Mouse (Mus musculus): ENCODE results near the gene Pacsin3. TPM values are rescaled to one million over a fixed set of nuclear protein-coding genes. Genes with fewer than 3 reads are reported as not detected.

Pacsin3 gene
- total and polyA plus RNA-seq, 3 experiments: 3.4 to 6.7 TPM; not detected in 1

GRCm38 (mm10) chr2:91223614-91224013, 32.1 kb upstream of the Pacsin3 start:
- Histone ChIP-seq H3K27me3 (ENCODE audit: control insufficient read depth in 1 of 2, insufficient read depth in 2 of 2, low read length in 2 of 2) (no peaks in the 10 kb centered on the region), H3K79me2 (ENCODE audit: control insufficient read depth, insufficient read depth, low read length, poor library complexity) (no peaks in the 10 kb centered on the region), H3K4me1 (ENCODE audit: control insufficient read depth in 1 of 2, insufficient read depth in 2 of 2, low read length in 2 of 2) (no peaks in the 10 kb centered on the region), H3K27ac (ENCODE audit: control insufficient read depth, low read depth, low read length) (no peak overlapping the region), H3K36me3 (ENCODE audit: control insufficient read depth in 1 of 2, insufficient read depth in 2 of 2, low read length in 2 of 2) (peaks cover 0 to 3% of the 10 kb centered on the region in 2 experiments; a peak in 2 of 4 replicates), H3K9ac (ENCODE audit: control insufficient read depth, low read depth, low read length, poor library complexity, severe bottlenecking) (no peak overlapping the region), H3K4me3 (ENCODE audit: control insufficient read depth in 1 of 2, insufficient read depth in 1 of 2, low read depth in 2 of 2, low read length in 2 of 2) (no peak overlapping the region), H3K9me3 (replicated peaks; ENCODE audit: insufficient read depth, low read length) (no peaks in the 10 kb centered on the region)
- no peak for DNase-seq (ENCODE audit: low read depth, low spot score)
- peak in 2 of 3 experiments; percentile 9 to 12; a peak in 2 of 6 replicates for TF ChIP-seq CTCF (IDR thresholded peaks at IDR 0.05 in 2 of 3, conservative IDR thresholded peaks at IDR 0.05 in 1 of 3; ENCODE audit: control insufficient read depth in 1 of 3, insufficient read depth in 1 of 3, low read depth in 2 of 3, low read length in 3 of 3, poor library complexity in 1 of 3, severe bottlenecking in 1 of 3)
- TF ChIP-seq ZC3H11A (IDR thresholded peaks at IDR 0.05; ENCODE audit: low read depth, low read length): no peak

- Histone ChIP-seq H3K79me2 (ENCODE audit: control insufficient read depth, insufficient read depth, low read length, poor library complexity) (no peaks in the 10 kb centered on the region), H3K9ac (ENCODE audit: control insufficient read depth, low read depth, low read length, poor library complexity, severe bottlenecking) (no peak overlapping the region), H3K9me3 (replicated peaks; ENCODE audit: insufficient read depth, low read length) (no peaks in the 10 kb centered on the region), H3K4me1 (ENCODE audit: control insufficient read depth in 1 of 2, insufficient read depth in 2 of 2, low read length in 2 of 2) (no peaks in the 10 kb centered on the region), H3K4me3 (ENCODE audit: control insufficient read depth in 1 of 2, insufficient read depth in 1 of 2, low read depth in 2 of 2, low read length in 2 of 2) (no peak overlapping the region), H3K36me3 (ENCODE audit: control insufficient read depth in 1 of 2, insufficient read depth in 2 of 2, low read length in 2 of 2) (peaks cover 0 to 3% of the 10 kb centered on the region in 2 experiments; a peak in 2 of 4 replicates), H3K27me3 (ENCODE audit: control insufficient read depth in 1 of 2, insufficient read depth in 2 of 2, low read length in 2 of 2) (no peaks in the 10 kb centered on the region), H3K27ac (ENCODE audit: control insufficient read depth, low read depth, low read length) (no peak overlapping the region)
- TF ChIP-seq SIN3A (IDR thresholded peaks at IDR 0.05; ENCODE audit: low read length): no peak
- no peak for TF ChIP-seq HCFC1 (IDR thresholded peaks at IDR 0.05; ENCODE audit: low read depth, low read length)
- no peak for DNase-seq (ENCODE audit: low read depth, low spot score)
Observed at GRCm38 (mm10) chr2:91229735-91230134, 26.0 kb upstream of the Pacsin3 start.

DNA sequence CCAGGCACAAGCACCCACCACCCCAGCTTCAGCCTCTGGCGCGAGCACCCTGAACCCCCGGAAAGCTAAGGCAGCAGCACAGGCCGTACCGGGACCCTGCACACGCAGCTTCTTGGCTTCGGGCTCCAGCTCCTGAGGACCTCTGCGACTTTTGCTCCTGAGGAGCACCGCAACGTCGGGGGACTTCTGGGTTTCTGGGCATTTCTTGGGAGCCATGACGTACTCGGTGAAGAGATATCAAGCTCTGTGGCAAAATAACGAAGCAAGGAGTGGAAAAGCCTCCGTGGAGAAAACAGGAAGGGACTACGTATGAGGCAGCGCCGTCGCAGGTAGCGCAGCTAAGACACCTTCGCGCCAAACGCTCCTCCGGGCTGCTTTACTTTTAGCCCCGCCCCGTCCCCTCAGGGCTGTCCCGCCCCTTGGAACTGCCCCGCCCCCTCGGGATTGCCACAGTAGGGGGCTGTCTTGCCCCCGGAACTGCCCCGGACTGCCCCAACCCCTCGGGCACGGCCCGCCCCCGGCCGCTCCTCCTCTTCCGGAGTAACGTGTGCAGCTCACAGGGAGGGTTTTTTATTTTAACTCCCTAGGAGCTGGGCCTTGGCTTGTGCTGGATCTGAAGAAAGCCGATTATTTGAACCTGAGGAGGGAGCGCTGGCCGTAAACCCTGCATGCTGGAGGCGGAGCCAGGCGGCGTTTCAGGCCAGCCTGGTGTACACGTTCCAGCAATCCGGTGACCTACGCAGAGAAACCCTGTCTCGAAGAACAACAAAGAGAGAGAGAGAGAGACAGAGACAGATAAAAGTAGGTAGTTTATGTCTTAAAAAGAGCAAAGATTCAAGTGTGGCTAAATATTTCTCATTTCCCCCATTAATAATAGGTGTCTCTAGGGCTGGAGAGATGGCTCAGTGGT, 18.9 kb upstream of the Pacsin3 start, which contains the start of gene Ddb2:
Gene Ddb2, minus strand, starts transcription at position 382 of the 910 bp plus-strand sequence.
- peaks cover 0 to 3% of the 10 kb centered on the region in 2 experiments; a peak in 1 of 4 replicates for H3K4me1 ChIP-seq (ENCODE audit: control insufficient read depth in 1 of 2, insufficient read depth in 2 of 2, low read length in 2 of 2)
- peak within 1 kb of the TSS; percentile 81 for H3K9ac ChIP-seq (ENCODE audit: control insufficient read depth, low read depth, low read length, poor library complexity, severe bottlenecking)
- peaks cover 3% of the 10 kb centered on the region; the same call in 1 of the 2 replicates for H3K79me2 ChIP-seq (ENCODE audit: control insufficient read depth, insufficient read depth, low read length, poor library complexity)
- peak within 1 kb of the TSS; percentile 93 for H3K27ac ChIP-seq (ENCODE audit: control insufficient read depth, low read depth, low read length)
- H3K4me3 ChIP-seq (ENCODE audit: control insufficient read depth in 1 of 2, insufficient read depth in 1 of 2, low read depth in 2 of 2, low read length in 2 of 2): peak within 1 kb of the TSS; percentile 79 to 89
- H3K27me3 ChIP-seq (ENCODE audit: control insufficient read depth in 1 of 2, insufficient read depth in 2 of 2, low read length in 2 of 2): no peaks in the 10 kb centered on the region
- no peaks in the 10 kb centered on the region for H3K9me3 ChIP-seq (replicated peaks; ENCODE audit: insufficient read depth, low read length)
- H3K36me3 ChIP-seq (ENCODE audit: control insufficient read depth in 1 of 2, insufficient read depth in 2 of 2, low read length in 2 of 2): peaks cover 0 to 5% of the 10 kb centered on the region in 2 experiments; a peak in 3 of 4 replicates
- DNase-seq (ENCODE audit: low read depth, low spot score): peak; percentile 97
- TF ChIP-seq SIN3A (IDR thresholded peaks at IDR 0.05; ENCODE audit: low read length): peak; percentile 30; the same call in 1 of the 2 replicates
- TF ChIP-seq EP300 (IDR thresholded peaks at IDR 0.05; ENCODE audit: low read depth in 1 of 2, low read length in 2 of 2): peak in 1 of 2 experiments; percentile 19; a peak in 1 of 4 replicates
- TF ChIP-seq HCFC1 (IDR thresholded peaks at IDR 0.05; ENCODE audit: low read depth, low read length): peak; percentile 81
- no peak for TF ChIP-seq MYB (IDR thresholded peaks at IDR 0.05; ENCODE audit: low read depth, low read length)
- TF ChIP-seq TAL1 (IDR thresholded peaks at IDR 0.05; ENCODE audit: low read length): no peak
- TF ChIP-seq TCF12 (IDR thresholded peaks at IDR 0.05; ENCODE audit: low read depth, low read length): 0 out of 2 replicates have a peak, but pooled peaks have one; percentile 38
- TF ChIP-seq MEF2A (IDR thresholded peaks at IDR 0.05; ENCODE audit: extremely low read depth, insufficient replicate concordance, low read depth, low read length, poor library complexity, severe bottlenecking): no peak
- no peak for TF ChIP-seq ZC3H11A (IDR thresholded peaks at IDR 0.05; ENCODE audit: low read depth, low read length)
- 0 out of 2 replicates have a peak, but pooled peaks have one; percentile 52 for TF ChIP-seq E2F4 (IDR thresholded peaks at IDR 0.05; ENCODE audit: borderline replicate concordance, low read depth, low read length)
- peak; percentile 49 for TF ChIP-seq MAX (IDR thresholded peaks at IDR 0.05; ENCODE audit: low read length)
- TF ChIP-seq ELF1 (IDR thresholded peaks at IDR 0.05; ENCODE audit: low read depth, low read length): no peak
- peak; percentile 36 for TF ChIP-seq MXI1 (IDR thresholded peaks at IDR 0.05; ENCODE audit: low read depth, low read length)
- TF ChIP-seq CTCF (IDR thresholded peaks at IDR 0.05 in 2 of 3, conservative IDR thresholded peaks at IDR 0.05 in 1 of 3; ENCODE audit: control insufficient read depth in 1 of 3, insufficient read depth in 1 of 3, low read depth in 2 of 3, low read length in 3 of 3, poor library complexity in 1 of 3, severe bottlenecking in 1 of 3): peak in 1 of 3 experiments; percentile 23; a peak in 1 of 6 replicates
- TF ChIP-seq JUND (IDR thresholded peaks at IDR 0.05; ENCODE audit: low read depth, low read length): peak; percentile 60; the same call in 1 of the 2 replicates
- TF ChIP-seq USF1 (IDR thresholded peaks at IDR 0.05; ENCODE audit: low read depth, low read length): no peak
- peak; percentile 68 for TF ChIP-seq ZNF384 (IDR thresholded peaks at IDR 0.05; ENCODE audit: low read depth, low read length)
- peak; percentile 59 for TF ChIP-seq NELFE (IDR thresholded peaks at IDR 0.05; ENCODE audit: low read depth, low read length)
- TF ChIP-seq NRF1 (IDR thresholded peaks at IDR 0.05; ENCODE audit: insufficient read depth, low read depth, low read length, poor library complexity, severe bottlenecking): no peak
- peak; percentile 59; the same call in 1 of the 2 replicates for TF ChIP-seq ZMIZ1 (IDR thresholded peaks at IDR 0.05; ENCODE audit: low read depth, low read length)
- no peak for TF ChIP-seq GATA1 (IDR thresholded peaks at IDR 0.05; ENCODE audit: low read depth, low read length)
- TF ChIP-seq MYC (IDR thresholded peaks at IDR 0.05; ENCODE audit: low read depth, low read length): 0 out of 2 replicates have a peak, but pooled peaks have one; percentile 28
